Mouse (Mus musculus) stomach, embryonic 16.5 days (tissue): ENCODE measurements around the gene Sim2. TPM values are rescaled to one million over a fixed set of nuclear protein-coding genes. Genes with fewer than 3 reads are reported as not detected.
A peak's percentile ranks its signal among the peaks of the same experiment; 100 is the strongest.

ENCODE experiments used
- ATAC-seq: fragments of 200-750 bp; cut with Nextera tagmentation; 2 replicates; pipeline ENCODE4 v1.8.0; 2017; ENCODE audit warnings: moderate number of reproducible peaks, moderate TSS enrichment; ENCODE audit not compliant: insufficient read depth, low FRiP score
- H3K27ac ChIP-seq: fragments of 300-500 bp; sonication (generic); 2 replicates; pipeline ENCODE4 v1.5.1; 2014; ENCODE audit warnings: low read length
- H3K27me3 ChIP-seq: fragments of 300-500 bp; sonication (generic); 2 replicates; pipeline ENCODE4 v1.6.1; 2014; ENCODE audit warnings: low read length, control low read depth, mixed read lengths; ENCODE audit not compliant: control insufficient read depth, insufficient read depth
- H3K36me3 ChIP-seq: fragments of 300-500 bp; sonication (generic); 2 replicates; pipeline ENCODE4 v1.6.1; 2014; ENCODE audit warnings: low read length; ENCODE audit not compliant: control insufficient read depth, insufficient read depth
- H3K4me1 ChIP-seq: fragments of 300-500 bp; sonication (generic); 2 replicates; pipeline ENCODE4 v1.6.1; 2014; ENCODE audit warnings: low read length, control low read depth, mixed read lengths; ENCODE audit not compliant: control insufficient read depth, insufficient read depth
- H3K4me2 ChIP-seq: fragments of 300-500 bp; sonication (generic); 2 replicates; pipeline ENCODE4 v1.6.1; 2014; ENCODE audit warnings: low read depth, low read length, mixed read lengths
- H3K4me3 ChIP-seq: fragments of 300-500 bp; sonication (generic); replicated peaks from 2 replicates; pipeline ENCODE4 v1.5.1; 2014; ENCODE audit warnings: mild to moderate bottlenecking, low read length
- H3K9ac ChIP-seq: fragments of 300-500 bp; sonication (generic); 2 replicates; pipeline ENCODE4 v1.6.1; 2014; ENCODE audit warnings: low read length
- H3K9me3 ChIP-seq: fragments of 300-500 bp; sonication (generic); replicated peaks from 2 replicates; pipeline ENCODE4 v1.6.1; 2016; ENCODE audit warnings: low read length, control low read depth; ENCODE audit not compliant: control insufficient read depth
- WGBS: fragments of 180-500 bp; shearing (Covaris S2); extraction: QIAGEN DNeasy Blood & Tissue Kit; methylation state at CpG from one replicate; pipeline ENCODE4 v1.1.7; 2014; 5-methylcytosine and 5-hydroxymethylcytosine counted together
- polyA plus RNA-seq: library from polyadenylated mRNA; unstranded; fragments of >200 nt; fragmentation: Nextera tagmentation; extraction: Ambion mirVana; gene quantifications from 2 replicates; pipeline ENCODE4 v1.2.1, GENCODE M21; 2015

Gene Sim2
- polyA plus RNA-seq, 1 experiment from 2014 or later, result 0.17 TPM

GRCm38 (mm10) chr16:94082960-94083847, 1.5 kb upstream of the Sim2 start:
- Histone ChIP-seq H3K27me3 (peaks cover 95% of the 10 kb centered on the region), H3K9ac (no peak overlapping the region), H3K4me3 (no peak overlapping the region), H3K4me1 (peaks cover 16% of the 10 kb centered on the region), H3K27ac (no peak overlapping the region), H3K4me2 (no peak overlapping the region), H3K9me3 (no peaks in the 10 kb centered on the region), H3K36me3 (no peaks in the 10 kb centered on the region)
- no peak for ATAC-seq
- WGBS, result 2% methylated on average over 46 of the region's 46 CpGs

- no peak for ATAC-seq
- H3K9me3 ChIP-seq, result no peaks in the 10 kb centered on the region
- H3K9ac ChIP-seq, result no peak overlapping the region
- peaks cover 16% of the 10 kb centered on the region for H3K4me1 ChIP-seq
- H3K27me3 ChIP-seq, result peaks cover 94% of the 10 kb centered on the region
- no peaks in the 10 kb centered on the region for H3K36me3 ChIP-seq
- H3K27ac ChIP-seq, result no peak overlapping the region
- WGBS, result 2% methylated on average over 41 of the region's 41 CpGs
- peak overlapping the region; percentile 46; the same call in 1 of the 2 replicates for H3K4me3 ChIP-seq
- H3K4me2 ChIP-seq, result no peak overlapping the region
These were observed 744 bp upstream of the Sim2 start for GRCm38 (mm10) chr16:94083848-94084525.

- H3K9me3 ChIP-seq, result no peaks in the 10 kb centered on the region
- peak overlapping the region; percentile 46 for H3K4me3 ChIP-seq
- peak overlapping the region; percentile 77 for H3K4me2 ChIP-seq
- H3K27me3 ChIP-seq, result peaks cover 93% of the 10 kb centered on the region
- H3K4me1 ChIP-seq, result peaks cover 13% of the 10 kb centered on the region
- H3K27ac ChIP-seq, result no peak overlapping the region
- under 1% methylated on average over 57 of the region's 57 CpGs for WGBS
- H3K36me3 ChIP-seq, result no peaks in the 10 kb centered on the region
- no peak for ATAC-seq
- H3K9ac ChIP-seq, result peak overlapping the region; percentile 36
These were observed 1.0 kb downstream of the Sim2 start for GRCm38 (mm10) chr16:94085603-94086285.

- no peak for ATAC-seq
- no peak overlapping the region for H3K9ac ChIP-seq
- no peak overlapping the region for H3K27ac ChIP-seq
- H3K36me3 ChIP-seq, result no peaks in the 10 kb centered on the region
- WGBS, result 7% methylated on average over 50 of the region's 50 CpGs
- no peaks in the 10 kb centered on the region for H3K9me3 ChIP-seq
- peaks cover 93% of the 10 kb centered on the region for H3K27me3 ChIP-seq
- H3K4me1 ChIP-seq, result peaks cover 13% of the 10 kb centered on the region
- H3K4me2 ChIP-seq, result peak overlapping the region; percentile 24; the same call in 1 of the 2 replicates
- H3K4me3 ChIP-seq, result peak overlapping the region; percentile 15
These were observed 2.2 kb downstream of the Sim2 start for GRCm38 (mm10) chr16:94086701-94087569.

- H3K27me3 ChIP-seq, result peaks cover 92% of the 10 kb centered on the region
- no peaks in the 10 kb centered on the region for H3K9me3 ChIP-seq
- no peaks in the 10 kb centered on the region for H3K36me3 ChIP-seq
- H3K4me2 ChIP-seq, result no peak overlapping the region
- 14% methylated on average over 16 of the region's 16 CpGs for WGBS
- peaks cover 13% of the 10 kb centered on the region for H3K4me1 ChIP-seq
- no peak overlapping the region for H3K27ac ChIP-seq
- H3K4me3 ChIP-seq, result peak overlapping the region; percentile 15; the same call in 1 of the 2 replicates
- H3K9ac ChIP-seq, result no peak overlapping the region
- ATAC-seq, result no peak
These were observed 3.0 kb downstream of the Sim2 start for GRCm38 (mm10) chr16:94087570-94088225.

GRCm38 (mm10) chr16:94088226-94088748, 3.6 kb downstream of the Sim2 start:
- ATAC-seq, result no peak
- H3K36me3 ChIP-seq, result no peaks in the 10 kb centered on the region
- no peak overlapping the region for H3K27ac ChIP-seq
- no peaks in the 10 kb centered on the region for H3K9me3 ChIP-seq
- H3K4me2 ChIP-seq, result no peak overlapping the region
- no peak overlapping the region for H3K9ac ChIP-seq
- H3K4me3 ChIP-seq, result no peak overlapping the region
- peaks cover 13% of the 10 kb centered on the region for H3K4me1 ChIP-seq
- 13% methylated on average over 11 of the region's 11 CpGs for WGBS
- H3K27me3 ChIP-seq, result peaks cover 92% of the 10 kb centered on the region

GRCm38 (mm10) chr16:94088819-94089692, 4.3 kb downstream of the Sim2 start:
- no peak overlapping the region for H3K9ac ChIP-seq
- no peak overlapping the region for H3K4me2 ChIP-seq
- ATAC-seq, result no peak
- no peaks in the 10 kb centered on the region for H3K36me3 ChIP-seq
- H3K27ac ChIP-seq, result no peak overlapping the region
- peaks cover 94% of the 10 kb centered on the region for H3K27me3 ChIP-seq
- H3K9me3 ChIP-seq, result no peaks in the 10 kb centered on the region
- 14% methylated on average over 14 of the region's 14 CpGs for WGBS
- H3K4me3 ChIP-seq, result no peak overlapping the region
- H3K4me1 ChIP-seq, result peaks cover 13% of the 10 kb centered on the region
